Mouse (Mus musculus) lung, postnatal 14 days (tissue): ENCODE measurements at regions not wholly inside any gene's neighbourhood (a gene's known extent, or its start where the extent isn't known, plus 50 kb on each side); places are given as distances from the start of the nearest gene placed in this dataset.

Experiments used
- DNase-seq: peaks from one replicate; pipeline ENCODE4 v3.0.0; 2021

DNA sequence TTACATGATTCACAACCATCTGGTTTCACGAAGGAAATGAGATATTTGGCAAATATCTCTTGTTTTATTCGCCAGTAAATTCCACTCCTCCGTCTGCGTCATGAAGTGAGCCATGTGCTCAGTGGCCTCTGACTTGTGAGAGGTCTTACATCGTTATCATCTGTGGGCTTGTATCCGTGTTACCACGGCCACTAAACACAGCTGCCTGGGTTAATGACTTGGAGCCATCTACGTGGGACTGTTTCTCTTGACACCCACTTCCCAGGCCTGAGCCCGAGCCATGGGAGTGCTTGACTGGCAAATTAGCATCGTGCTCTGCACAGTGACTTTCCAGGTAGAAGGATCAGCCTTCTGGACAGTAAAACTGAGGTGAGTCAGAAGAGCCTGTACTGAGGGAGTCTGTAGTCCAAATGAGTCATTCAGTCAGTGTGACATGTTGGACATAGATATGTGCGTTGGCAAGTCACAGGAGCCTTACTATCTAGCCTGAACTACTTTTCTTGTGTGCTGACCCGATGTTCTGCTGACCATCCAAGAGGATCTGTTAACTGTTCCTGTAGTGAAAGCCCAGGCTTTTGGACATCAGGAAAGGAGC lies 137.7 kb downstream of the Tmx1 start:
- no peak for DNase-seq

DNA sequence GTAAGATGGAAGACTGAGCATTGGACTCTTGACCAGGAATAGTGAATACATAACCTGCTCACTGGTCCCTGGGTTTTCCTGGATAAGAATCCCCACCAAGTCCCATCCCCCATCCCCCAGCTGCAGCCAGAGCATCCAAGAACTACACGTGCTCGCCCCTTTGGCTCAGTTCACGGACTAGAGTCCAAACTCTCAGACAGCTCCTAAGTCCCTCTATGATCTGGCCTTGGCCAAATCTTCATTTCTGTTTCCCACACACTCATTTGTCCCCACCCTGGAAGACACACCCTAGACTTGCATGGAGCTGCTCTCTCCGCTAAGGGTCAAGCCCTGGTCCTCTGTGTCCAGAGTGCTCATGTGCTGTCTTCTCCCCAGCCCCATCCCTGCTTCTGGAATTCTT lies 139.9 kb downstream of the Tmx1 start:
- DNase-seq: no peak

GRCm38 (mm10) chr12:70598211-70598701 lies 145.4 kb downstream of the Tmx1 start:
- DNase-seq: peak; percentile 68

- DNase-seq: no peak
These were observed 146.8 kb downstream of the Tmx1 start for GRCm38 (mm10) chr12:70599731-70600130.

DNA sequence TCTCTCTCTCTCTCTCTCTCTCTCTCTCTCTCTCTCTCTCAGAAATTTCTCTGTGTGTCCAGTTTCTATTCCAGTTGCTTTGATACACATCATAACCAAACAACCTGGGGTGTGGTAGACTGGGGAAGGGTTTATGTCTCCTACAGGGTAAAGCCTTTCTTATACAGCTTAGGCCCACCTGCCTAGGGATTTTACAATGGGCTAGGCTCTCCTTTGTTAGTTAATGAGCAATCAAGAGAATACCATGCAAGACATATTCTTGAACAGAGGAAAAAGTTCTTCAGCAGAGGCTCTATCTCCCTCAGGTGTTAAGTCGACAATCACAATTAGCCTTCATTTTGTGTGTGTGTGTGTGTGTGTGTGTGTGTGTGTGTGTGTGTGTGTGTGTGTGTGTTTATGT lies 151.0 kb downstream of the Tmx1 start:
- DNase-seq: no peak

GRCm38 (mm10) chr12:70608672-70609071 lies 155.8 kb downstream of the Tmx1 start:
- no peak for DNase-seq

- no peak for DNase-seq
These were observed 156.4 kb downstream of the Tmx1 start for GRCm38 (mm10) chr12:70609116-70609871.

DNA sequence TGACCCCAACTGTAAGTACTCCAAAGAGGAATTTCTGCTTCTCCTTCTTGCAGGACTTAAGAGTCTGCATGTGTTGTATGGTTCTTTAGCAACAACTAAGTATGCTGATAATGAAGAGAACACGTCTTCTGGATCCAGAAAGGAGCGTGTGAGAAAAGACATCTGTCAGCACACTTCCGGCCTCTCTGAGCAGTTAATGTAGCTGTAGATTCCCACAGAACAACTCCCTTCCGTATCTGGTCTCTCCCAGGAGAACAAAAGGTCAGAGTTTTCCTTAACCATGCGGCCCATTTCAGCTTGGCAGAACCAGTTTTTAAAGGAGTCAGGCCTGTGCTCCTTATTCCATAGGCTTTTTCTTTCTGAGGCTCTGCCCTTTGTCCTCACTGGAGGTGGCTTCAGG lies 159.0 kb downstream of the Tmx1 start:
- DNase-seq: peak; percentile 51

DNA sequence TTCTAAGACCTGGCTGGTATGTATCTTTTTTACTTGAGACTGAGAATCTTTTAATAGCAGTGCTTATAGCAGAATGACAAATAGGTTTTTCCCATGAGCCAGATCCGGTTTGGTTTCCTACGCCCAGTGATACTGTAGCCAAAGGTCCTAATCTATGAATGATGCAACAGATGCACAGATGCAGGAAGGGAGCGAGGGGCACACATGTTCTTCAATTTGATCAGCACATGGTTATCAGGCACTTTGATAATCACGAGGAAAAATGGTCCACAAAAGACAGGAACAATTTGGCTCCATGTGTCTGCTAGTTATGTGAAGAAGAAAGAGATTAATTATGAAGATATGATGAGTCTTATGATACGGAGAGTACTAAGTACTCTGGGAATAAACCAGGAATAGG lies 160.3 kb downstream of the Tmx1 start:
- no peak for DNase-seq

- DNase-seq: no peak
These were observed 161.2 kb downstream of the Tmx1 start for GRCm38 (mm10) chr12:70614101-70614500.

GRCm38 (mm10) chr12:70614686-70615085 lies 161.8 kb downstream of the Tmx1 start:
- DNase-seq: no peak

DNA sequence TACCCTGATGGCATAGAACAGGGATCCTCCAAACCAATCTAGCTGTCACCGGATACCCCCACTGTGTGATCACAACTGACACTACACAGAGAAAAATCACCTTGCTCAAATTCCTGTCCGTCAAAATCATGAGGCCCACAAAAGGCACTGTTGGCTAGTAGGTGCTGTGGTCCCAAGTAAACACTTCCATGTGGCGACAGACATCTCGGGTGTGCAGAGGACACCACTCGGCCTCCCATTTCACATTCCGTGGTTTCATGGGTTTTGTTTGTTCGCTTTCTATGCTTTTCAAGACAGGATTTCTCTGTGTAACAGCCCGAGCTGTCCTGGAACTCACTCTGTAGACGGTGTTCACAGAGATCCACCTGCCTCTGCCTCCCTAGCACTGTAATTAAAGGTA lies 162.2 kb downstream of the Tmx1 start:
- DNase-seq: no peak

- DNase-seq: no peak
These were observed 163.2 kb downstream of the Tmx1 start for GRCm38 (mm10) chr12:70616049-70616448.

GRCm38 (mm10) chr12:70616487-70616886 lies 163.6 kb downstream of the Tmx1 start:
- no peak for DNase-seq

GRCm38 (mm10) chr12:70617024-70617423 lies 164.1 kb downstream of the Tmx1 start:
- DNase-seq: peak; percentile 58

DNA sequence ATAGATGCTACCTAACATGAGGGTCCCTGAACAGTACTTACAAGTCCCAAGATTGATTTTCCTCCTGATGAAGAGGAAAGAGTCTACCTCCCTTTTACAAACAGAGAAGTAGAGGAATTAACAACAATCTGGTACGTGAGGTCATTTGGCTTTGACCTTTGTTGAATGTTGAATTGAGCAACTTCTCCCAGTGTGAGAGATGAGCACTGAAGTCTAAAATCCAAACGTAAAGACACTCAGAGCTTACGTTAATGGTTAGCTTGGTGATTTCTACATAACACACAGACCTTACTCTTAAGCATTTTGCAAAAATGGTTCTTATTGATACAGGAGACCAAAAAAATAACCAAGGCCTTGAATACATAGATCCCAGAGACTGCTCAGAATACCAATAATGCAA lies 165.1 kb downstream of the Tmx1 start:
- DNase-seq: no peak

DNA sequence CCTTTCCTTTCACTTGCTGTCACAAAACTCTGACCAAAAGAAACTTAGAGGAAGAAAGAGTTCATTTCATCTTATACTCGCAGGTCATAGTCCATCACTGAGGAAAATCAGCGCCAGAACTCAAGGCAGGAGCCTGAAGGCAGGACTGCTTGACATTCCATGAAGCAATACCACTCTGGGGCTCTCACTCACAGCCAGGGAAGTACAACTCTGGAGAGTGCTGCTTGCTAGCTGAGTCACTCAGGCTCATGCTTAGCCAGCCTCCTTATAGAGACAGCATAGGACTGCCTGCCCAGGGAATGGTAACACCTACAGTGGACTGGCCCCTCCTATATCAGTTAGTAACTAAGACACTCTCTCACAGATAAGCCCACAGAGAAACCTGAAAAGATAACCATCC lies 166.5 kb downstream of the Tmx1 start:
- DNase-seq: peak; percentile 25

DNA sequence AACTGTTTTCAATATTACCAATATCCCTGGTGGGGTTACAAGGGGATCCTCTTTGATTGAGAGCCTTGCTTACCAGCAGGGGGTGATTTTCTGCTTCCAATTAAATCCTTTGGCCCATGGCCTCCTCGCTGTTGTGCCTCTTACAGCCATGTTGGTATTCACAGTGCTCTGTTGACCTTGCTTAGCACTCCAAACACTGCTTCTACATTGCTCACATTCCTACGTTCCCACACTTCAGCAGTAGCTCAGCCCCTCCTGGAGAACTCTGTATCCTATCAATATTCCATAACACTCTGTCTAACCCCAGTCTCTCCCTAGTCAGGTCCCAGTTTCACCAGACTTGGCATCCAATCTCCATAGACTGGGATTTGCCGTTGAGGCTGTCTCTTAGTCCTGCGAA lies 169.1 kb downstream of the Tmx1 start:
- DNase-seq: no peak

GRCm38 (mm10) chr12:70624298-70624980 lies 171.5 kb downstream of the Tmx1 start:
- DNase-seq: peak; percentile 26

- no peak for DNase-seq
These were observed 174.7 kb downstream of the Tmx1 start for GRCm38 (mm10) chr12:70627638-70628037.

- no peak for DNase-seq
These were observed 175.8 kb downstream of the Tmx1 start for GRCm38 (mm10) chr12:70628384-70629365.

DNA sequence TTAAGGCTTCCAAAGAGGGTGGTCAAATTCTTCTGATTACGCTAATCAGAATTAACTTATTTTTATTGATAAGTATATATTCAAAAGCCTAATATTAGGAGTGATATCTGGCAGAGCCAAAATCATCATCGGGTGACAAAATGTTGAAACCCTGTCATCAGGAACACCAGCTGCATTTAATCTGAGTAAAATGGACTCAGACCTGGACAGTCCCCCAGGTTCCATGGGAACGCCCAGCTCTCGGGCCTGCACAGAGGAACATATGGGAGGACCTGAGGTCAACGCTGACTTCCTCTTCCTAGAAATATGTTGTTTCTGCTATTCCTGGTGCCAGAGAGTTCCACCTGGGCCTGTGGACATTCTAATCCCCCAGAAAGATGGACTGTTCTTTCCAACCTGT lies 176.5 kb downstream of the Tmx1 start:
- no peak for DNase-seq

GRCm38 (mm10) chr12:70631281-70631680 lies 178.4 kb downstream of the Tmx1 start:
- no peak for DNase-seq
